Mouse (Mus musculus): ENCODE measurements around the gene Gltp.

GRCm38 (mm10) chr5:114731498-114731897 is 40.7 kb upstream of the Gltp start:
- no peak for TF ChIP-seq HCFC1 (IDR thresholded peaks at IDR 0.05; ENCODE audit: borderline replicate concordance, insufficient read depth, low read length)
- no peak for TF ChIP-seq MAFK (IDR thresholded peaks at IDR 0.05; ENCODE audit: insufficient read depth, low read depth, low read length)
- no peak for TF ChIP-seq ZC3H11A (IDR thresholded peaks at IDR 0.05; ENCODE audit: borderline replicate concordance, low read depth, low read length)
- no peak for TF ChIP-seq ZNF384 (IDR thresholded peaks at IDR 0.05; ENCODE audit: low read depth, low read length)
- TF ChIP-seq CHD2 (IDR thresholded peaks at IDR 0.05; ENCODE audit: low read depth, low read length), result no peak
